Mouse (Mus musculus) hindbrain, embryonic 13.5 days (tissue): ENCODE data around the gene Kncn. TPM values are rescaled to one million over a fixed set of nuclear protein-coding genes. Genes with fewer than 3 reads are reported as not detected.

Source experiments
- polyA plus RNA-seq: library from polyadenylated mRNA; unstranded; fragments of >200 nt; fragmentation: Nextera tagmentation; extraction: Ambion mirVana; gene quantifications from 2 replicates; pipeline ENCODE4 v1.2.1, GENCODE M21; 2015

Gene Kncn
- polyA plus RNA-seq, 1 experiment from 2014 or later: not detected

Other genes starting within 250 kb of the Kncn start
- gene Cyp4b1, start 236.7 kb upstream of the Kncn start, polyA plus RNA-seq: 0.38 and 0.42 TPM in 2 replicates
- gene Efcab14, start 146.7 kb upstream of the Kncn start, polyA plus RNA-seq: 20.6 and 21.3 TPM in 2 replicates
- 0.29 TPM in 1 of 2 replicates, not detected in the other for gene Tex38, start 103.4 kb upstream of the Kncn start, polyA plus RNA-seq
- gene Atpaf1, start 99.6 kb upstream of the Kncn start, polyA plus RNA-seq: 37.3 and 41.8 TPM in 2 replicates
- 4.8 and 6.4 TPM in 2 replicates for gene Mob3c, start 56.3 kb upstream of the Kncn start, polyA plus RNA-seq
- gene Mknk1, start 45.2 kb upstream of the Kncn start, polyA plus RNA-seq: 21.3 and 23.7 TPM in 2 replicates
- gene 6430628N08Rik, start 6.3 kb downstream of the Kncn start, polyA plus RNA-seq: 0.12 and 0.30 TPM in 2 replicates
- 12.7 and 14.3 TPM in 2 replicates for gene Dmbx1, start 55.5 kb downstream of the Kncn start, polyA plus RNA-seq
- 13.0 and 13.3 TPM in 2 replicates for gene Faah, start 133.5 kb downstream of the Kncn start, polyA plus RNA-seq
- gene Nsun4, start 169.5 kb downstream of the Kncn start, polyA plus RNA-seq: 13.8 and 15.7 TPM in 2 replicates
- 441 and 446 TPM in 2 replicates for gene Uqcrh, start 190.7 kb downstream of the Kncn start, polyA plus RNA-seq
- 66.4 and 68.5 TPM in 2 replicates for gene Lrrc41, start 190.9 kb downstream of the Kncn start, polyA plus RNA-seq
- gene Rad54l, start 239.3 kb downstream of the Kncn start, polyA plus RNA-seq: 11.4 and 12.1 TPM in 2 replicates
- gene Pomgnt1, start 239.4 kb downstream of the Kncn start, polyA plus RNA-seq: 62.6 and 63.7 TPM in 2 replicates